Mouse (Mus musculus) C2C12 (cell line): ENCODE data around the gene Vegfb.

Source experiments
- CTCF ChIP-seq: IDR thresholded peaks from one replicate; pipeline ENCODE4 v1.5.1; 2011; ENCODE audit not compliant: control insufficient read depth, insufficient read depth, insufficient read length
- MAX ChIP-seq: IDR thresholded peaks from one replicate; pipeline ENCODE4 v1.6.1; 2011; ENCODE audit warnings: mild to moderate bottlenecking, control low read depth
- MYOD1 ChIP-seq: IDR thresholded peaks from one replicate; pipeline ENCODE4 v1.6.1; 2011; ENCODE audit warnings: low read depth; ENCODE audit not compliant: control insufficient read depth, insufficient read length
- MYOG ChIP-seq: IDR thresholded peaks from one replicate; pipeline ENCODE4 v1.6.1; 2011; ENCODE audit not compliant: control insufficient read depth, insufficient read length; ENCODE audit errors: extremely low read depth
- USF1 ChIP-seq: IDR thresholded peaks from one replicate; pipeline ENCODE4 v1.6.1; 2011; ENCODE audit warnings: low read depth, mild to moderate bottlenecking, control low read depth, moderate library complexity

DNA sequence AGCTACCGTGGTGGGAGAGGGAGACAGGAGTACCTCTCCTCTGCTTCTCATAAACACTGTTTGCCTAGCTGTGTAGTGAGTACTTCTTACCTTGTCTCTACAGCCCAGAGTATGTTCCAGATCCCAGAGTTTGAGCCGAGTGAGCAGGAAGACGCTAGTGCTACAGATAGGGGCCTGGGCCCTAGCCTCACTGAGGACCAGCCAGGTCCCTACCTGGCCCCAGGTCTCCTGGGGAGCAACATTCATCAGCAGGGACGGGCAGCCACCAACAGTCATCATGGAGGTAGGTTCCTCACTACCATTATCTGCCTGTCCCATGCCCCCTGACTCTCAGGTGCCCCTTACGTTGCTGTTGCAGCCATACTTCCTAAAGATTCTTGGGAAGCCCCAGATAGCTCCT is 44.7 kb downstream of the Vegfb start:
- TF ChIP-seq MYOD1, result no peak
- no peak for TF ChIP-seq CTCF
- no peak for TF ChIP-seq MAX
- no peak for TF ChIP-seq MYOG
- TF ChIP-seq USF1, result no peak
